Mouse (Mus musculus): ENCODE data around the gene Cd19.
A peak's percentile ranks its signal among the peaks of the same experiment; 100 is the strongest.
"Not testable (repeated sequence)": the region's sequence is repeated elsewhere in the genome, so short reads cannot be mapped to it uniquely, and the experiment has no call there.

Gene Cd19

DNA sequence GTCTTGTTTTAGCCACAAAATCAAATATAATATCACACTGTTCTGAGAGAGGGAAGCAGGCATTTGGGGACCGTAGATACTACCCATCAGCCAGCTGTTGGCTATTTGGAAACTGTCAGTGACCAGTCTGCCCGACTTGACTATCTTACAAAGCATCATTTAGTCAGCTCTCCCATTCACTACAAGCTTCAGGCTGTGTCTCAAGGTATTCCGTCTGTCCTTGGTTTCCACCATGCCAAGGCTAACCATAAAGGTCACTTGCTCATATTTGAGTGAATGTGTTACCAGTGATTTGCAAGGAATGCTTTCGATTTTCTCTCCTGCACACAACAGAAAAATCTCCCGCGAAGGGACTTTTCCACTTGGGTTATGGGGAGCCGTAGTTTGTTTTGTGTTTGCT, 20.0 kb upstream of the Cd19 start:
- DNase-seq (ENCODE audit: low spot score) = no peak

DNA sequence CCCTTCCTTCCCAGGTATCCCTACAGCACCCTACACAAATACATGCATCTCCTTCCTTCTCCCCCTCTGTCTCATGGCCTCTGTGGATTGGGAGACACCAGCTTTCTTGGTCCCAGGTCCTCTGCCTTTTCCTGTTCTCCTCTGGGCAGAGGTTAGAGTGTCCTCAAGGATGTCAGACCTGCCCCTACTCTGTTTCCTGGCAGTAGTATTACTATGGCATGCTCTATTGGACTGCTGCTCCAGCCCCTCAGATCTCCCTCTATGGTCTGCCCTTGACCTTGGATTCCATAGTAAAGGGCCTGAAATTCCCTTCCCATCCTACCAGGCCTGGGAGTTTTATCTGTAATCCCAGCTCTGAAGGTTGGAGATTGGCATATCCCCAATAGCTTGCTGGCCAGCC, 15.5 kb upstream of the Cd19 start:
- DNase-seq (ENCODE audit: low spot score) = no peak

DNA sequence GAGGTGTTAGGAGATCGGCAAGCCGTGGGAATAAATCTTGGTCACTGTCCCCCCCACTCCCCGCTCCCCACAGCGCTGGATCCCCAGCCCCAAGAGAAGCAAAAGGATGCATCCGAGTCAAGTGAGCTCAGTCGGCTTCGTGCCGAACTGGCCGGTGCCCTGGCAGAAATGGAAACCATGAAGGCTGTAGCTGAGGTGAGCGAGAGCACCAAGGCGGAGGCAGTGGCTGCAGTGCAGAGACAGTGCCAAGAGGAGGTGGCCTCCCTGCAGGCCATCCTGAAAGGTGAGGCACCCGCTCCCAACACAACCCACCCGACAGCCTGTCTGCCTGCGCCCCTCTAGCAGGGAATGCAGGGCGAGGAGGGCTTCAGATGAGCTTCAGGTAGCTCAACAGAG, 14.8 kb upstream of the Cd19 start:
- DNase-seq (ENCODE audit: low spot score) = no peak

- DNase-seq (ENCODE audit: low spot score) = peak; percentile 87
Measured at GRCm38 (mm10) chr7:126428631-126429502, 14.2 kb upstream of the Cd19 start, which contains the start of gene Rabep2. Gene Rabep2 (plus strand): TSS chr7:126428759.

GRCm38 (mm10) chr7:126428154-126428553, 13.5 kb upstream of the Cd19 start:
- DNase-seq (ENCODE audit: low spot score) = no peak

DNA sequence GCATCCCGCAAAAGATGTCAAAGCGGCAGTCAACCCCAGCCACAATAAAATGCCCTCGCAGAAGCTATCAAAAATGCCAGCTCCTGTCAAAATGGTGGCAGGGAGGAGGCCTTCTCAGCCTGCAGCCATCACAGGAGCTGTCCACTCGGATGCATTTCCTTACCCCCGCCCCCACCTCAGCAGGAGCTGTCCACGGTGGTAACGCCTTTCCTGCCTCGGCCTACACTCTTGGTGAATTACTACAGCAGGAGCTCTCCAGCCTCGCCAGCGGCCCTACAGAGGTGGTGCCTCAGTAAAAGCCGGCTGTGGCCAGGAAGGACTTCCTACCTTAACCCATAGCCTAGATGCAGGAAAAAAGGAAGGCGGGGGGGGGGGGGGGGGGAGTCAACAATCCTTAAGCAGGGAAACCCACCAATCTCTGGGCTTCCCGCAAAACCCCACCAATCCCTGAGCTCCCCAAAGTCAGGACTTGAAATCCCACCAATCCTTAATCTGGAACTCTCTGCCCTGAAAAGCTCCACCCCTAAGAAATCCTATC, 12.7 kb upstream of the Cd19 start:
- DNase-seq (ENCODE audit: low spot score) = no peak

DNA sequence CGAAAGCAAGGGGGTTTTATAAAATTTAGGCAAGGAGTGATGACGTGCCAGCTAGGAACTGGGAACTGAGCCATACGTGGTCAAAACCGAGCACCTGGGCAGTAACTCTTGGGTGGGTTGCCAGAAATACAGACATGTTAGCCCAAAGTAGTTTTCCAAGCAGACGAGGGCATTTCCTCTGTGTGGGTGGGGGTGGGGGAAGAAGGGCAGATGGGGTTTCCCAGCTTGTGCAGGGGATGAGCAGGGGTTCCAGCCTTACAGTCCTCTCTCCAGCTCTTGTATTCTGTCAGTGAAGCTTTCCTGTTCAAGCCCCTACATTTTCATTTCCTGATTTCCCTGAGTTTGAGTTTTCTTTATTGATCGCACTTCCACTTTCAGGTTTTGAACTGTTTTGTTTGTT, 9.5 kb upstream of the Cd19 start:
- no peak for DNase-seq (ENCODE audit: low spot score)

DNA sequence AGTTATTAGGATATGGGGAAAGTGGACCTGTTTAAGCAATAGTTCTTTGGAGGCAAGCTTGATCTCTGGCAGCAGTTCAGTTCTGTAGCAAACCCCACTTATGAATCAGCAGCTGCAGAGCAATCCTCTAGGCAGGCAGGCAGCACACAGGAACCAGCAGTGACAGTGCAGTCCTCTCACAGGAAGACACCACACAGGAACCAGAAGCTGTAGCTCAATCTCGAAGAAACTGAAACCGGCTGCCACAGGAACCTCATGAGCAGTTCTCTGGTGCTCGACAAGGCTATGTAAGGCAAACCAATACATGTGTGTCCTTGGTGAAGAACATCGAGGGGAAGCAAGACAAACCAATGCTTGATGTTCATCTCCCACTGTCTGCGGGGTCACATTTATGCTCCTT, 7.1 kb upstream of the Cd19 start:
- DNase-seq (ENCODE audit: low spot score) = no peak

- no peak for DNase-seq (ENCODE audit: low spot score)
Measured at GRCm38 (mm10) chr7:126418496-126418895, 3.8 kb upstream of the Cd19 start.

DNA sequence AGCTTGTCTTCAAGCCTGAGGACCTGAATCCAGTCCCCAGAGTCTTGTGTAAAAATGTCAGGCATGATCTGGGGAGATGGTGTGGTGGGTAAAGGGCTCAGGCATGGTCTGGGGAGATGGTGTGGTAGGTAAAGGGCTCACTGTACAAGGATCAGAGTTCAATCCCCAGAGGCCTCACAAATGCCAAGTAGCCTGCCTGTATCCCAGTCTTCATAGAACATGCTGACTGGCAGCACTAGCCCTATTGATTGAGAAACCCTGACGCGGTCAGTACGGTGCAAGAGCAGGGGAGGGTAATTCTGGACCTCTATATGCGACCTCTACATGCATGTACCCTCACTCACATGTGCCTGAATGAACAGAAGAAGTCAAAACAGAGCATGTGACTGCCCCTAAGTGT, 2.9 kb upstream of the Cd19 start:
- DNase-seq (ENCODE audit: low spot score) = no peak

- DNase-seq (ENCODE audit: low spot score) = no peak
Measured at GRCm38 (mm10) chr7:126417045-126417444, 2.4 kb upstream of the Cd19 start.

DNA sequence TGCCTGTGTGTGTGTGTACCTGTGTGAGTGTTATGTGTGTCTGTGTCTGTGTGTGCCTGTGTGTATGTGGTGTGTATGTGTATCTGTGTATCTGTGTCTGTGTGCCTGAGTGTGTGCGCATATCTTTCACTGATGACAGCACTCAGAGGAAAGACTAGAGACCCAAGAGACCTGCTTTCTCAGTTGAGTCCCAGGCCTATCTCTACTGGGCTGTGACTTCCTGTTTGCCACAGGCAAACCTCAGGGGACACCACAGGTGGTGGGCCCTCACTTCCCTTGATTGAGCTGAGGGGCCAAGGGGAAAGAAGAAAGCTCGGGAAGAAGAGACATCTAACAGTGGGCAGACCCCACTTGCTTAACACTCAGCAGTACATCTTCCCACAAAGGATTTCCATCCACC, 1.9 kb upstream of the Cd19 start:
- no peak for DNase-seq (ENCODE audit: low spot score)

GRCm38 (mm10) chr7:126411061-126411460, 3.6 kb downstream of the Cd19 start:
- no peak for DNase-seq (ENCODE audit: low spot score)

DNA sequence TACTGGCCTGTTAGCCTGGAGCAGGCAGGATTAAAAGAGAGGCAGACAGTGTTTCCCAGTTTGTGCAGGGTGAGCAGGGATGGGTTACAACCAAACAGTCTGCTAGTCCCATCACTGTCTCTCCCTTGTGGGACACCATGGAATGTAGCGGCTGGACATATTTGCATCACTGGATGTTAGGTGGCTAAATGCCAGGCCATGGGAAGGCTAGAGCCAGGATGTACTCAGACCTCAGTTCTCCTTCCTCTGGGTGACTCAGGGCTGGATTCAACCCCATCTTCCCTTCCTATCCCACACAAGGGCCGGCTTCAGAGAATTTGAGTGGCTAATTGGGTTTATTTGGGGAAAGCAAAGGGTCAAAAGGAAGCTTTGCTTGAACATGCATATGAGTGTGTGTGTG, 6.0 kb downstream of the Cd19 start:
- no peak for DNase-seq (ENCODE audit: low spot score)

DNA sequence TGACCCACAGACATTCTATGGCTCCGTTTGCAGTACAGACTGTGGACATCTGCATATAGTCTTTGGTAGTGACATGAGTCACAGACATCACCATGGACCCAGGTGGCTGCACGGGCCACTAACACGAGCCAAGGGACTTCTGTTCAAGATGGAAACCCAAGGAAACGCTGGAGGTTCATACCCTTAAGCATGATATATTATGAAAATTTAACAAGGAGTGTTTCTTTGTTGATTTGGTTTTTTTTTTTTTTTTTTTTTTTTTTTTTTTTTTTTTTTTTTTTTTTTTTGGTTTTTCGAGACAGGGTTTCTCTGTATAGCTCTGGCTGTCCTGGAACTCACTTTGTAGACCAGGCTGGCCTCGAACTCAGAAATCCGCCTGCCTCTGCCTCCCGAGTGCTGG, 12.2 kb downstream of the Cd19 start:
- not testable (repeated sequence) for DNase-seq (ENCODE audit: low spot score)

DNA sequence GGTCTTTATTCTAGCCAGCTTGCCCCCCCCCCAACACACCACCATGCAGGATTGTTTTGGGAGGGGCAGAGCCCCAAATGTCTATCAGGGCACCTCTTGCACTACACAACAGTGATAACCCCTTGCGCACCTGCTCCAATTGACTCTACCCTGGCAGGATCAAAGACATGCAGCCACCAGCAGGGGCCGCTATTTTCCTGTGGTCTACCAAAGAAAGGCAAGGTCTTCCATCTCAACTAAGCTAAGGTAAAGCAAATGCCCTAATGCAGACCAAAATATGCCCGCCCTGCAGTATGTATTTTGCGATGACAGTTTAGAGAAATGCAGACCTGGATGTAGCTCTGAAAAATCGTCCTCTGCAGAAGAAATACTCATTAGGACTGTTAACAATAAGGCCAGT, 15.1 kb downstream of the Cd19 start:
- DNase-seq (ENCODE audit: low spot score) = peak; percentile 32

DNA sequence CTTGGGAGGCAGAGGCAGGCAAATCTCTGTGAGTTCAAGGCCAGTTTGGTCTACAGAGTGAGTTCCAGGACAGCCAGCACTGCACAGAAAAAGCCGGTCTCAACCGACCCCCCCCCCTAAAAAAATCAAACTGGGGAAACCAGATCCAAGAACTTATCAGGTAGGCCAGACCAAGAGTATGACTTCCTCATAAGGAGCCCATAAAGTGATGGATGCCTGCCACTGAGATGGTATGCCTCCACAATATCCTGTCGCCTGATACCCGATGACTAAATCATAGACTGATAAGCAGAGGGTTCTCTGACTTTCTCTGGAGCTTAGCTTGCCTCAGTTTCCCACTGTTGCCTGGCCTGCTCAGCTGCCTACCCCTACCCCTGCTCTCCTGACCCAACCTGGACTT, 16.9 kb downstream of the Cd19 start:
- DNase-seq (ENCODE audit: low spot score) = no peak

- no peak for DNase-seq (ENCODE audit: low spot score)
Measured at GRCm38 (mm10) chr7:126397221-126397620, 17.5 kb downstream of the Cd19 start.

GRCm38 (mm10) chr7:126396298-126397119, 18.2 kb downstream of the Cd19 start, which contains the start of gene Nfatc2ip:
Gene Nfatc2ip (minus strand): TSS chr7:126396737.
- peak; percentile 99 for DNase-seq (ENCODE audit: low spot score)

DNA sequence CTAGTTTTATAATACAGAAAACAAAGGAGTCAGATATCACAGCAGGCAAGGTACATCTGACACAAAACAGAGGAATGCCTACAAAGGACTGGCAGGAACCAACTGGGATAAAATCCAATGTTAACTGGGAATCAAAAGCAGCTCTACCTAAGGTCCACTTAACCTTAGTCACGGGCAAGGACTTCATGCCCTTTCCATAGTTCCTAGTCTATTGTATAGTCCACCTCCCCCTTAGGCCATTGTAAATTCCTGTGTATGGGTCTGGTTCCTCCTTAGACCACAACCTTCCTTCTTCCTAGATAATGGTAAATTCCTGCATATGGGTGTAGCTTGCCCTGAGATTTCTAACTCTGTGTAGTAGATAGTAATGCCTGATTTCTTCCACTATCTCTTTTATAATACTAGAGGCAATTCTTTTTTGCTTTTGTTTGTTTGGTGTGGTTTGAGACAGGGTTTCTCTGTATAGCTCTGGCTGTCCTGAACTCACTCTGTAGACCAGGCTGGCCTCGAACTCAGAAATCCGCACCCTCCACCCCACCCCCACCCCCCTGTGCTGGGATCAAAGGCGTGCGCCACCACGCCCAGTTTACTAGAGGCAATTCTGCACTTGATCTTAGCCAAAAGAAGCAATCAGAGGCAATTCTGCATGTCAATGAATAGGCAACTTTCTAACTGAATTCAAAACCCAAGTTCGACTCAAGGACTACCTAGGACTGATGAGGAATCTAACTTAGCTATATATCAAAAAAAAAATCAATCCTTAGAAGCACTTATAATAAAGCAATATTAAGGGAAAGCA, 22.4 kb downstream of the Cd19 start:
- DNase-seq (ENCODE audit: low spot score) = not testable (repeated sequence)

GRCm38 (mm10) chr7:126388185-126388584, 26.5 kb downstream of the Cd19 start:
- no peak for DNase-seq (ENCODE audit: low spot score)

- no peak for DNase-seq (ENCODE audit: low spot score)
Measured at GRCm38 (mm10) chr7:126383565-126383964, 31.1 kb downstream of the Cd19 start.
